Mouse (Mus musculus) ovary, postnatal 36 days (tissue): ENCODE results near the gene Olfr877.
A peak's percentile ranks its signal among the peaks of the same experiment; 100 is the strongest.

ENCODE experiments used
- DNase-seq: peaks from one replicate; pipeline ENCODE4 v3.0.0; 2022; ENCODE audit warnings: low spot score, mixed read lengths

The Olfr877 gene

DNA sequence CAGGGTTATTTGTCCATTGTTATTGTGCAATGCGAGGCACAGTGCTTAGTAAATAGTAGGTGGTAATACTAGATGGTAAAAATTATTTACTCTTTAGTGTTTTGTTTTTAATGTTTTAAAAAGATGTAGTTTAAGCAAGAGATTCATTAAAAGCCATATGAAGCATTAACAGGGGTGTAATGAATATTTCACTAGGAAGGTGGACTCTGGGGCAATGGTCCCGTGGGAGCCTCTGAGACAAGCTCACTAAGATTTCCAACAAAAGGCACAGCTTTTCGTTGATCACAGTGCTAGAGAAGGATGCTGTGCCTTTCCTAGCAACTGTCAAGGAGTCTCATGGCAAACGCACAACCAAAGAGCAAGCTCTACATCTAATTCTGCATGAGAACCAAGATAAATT, at the start of gene Olfr877:
TSS of gene Olfr877 (plus strand) at position 301 of the 400 bp plus-strand sequence.
- DNase-seq: no peak

GRCm38 (mm10) chr9:37807235-37807634, 46.8 kb upstream of the Olfr877 start:
- no peak for DNase-seq

GRCm38 (mm10) chr9:37808456-37808855, 45.6 kb upstream of the Olfr877 start:
- DNase-seq: no peak

GRCm38 (mm10) chr9:37808976-37809375, 45.1 kb upstream of the Olfr877 start:
- DNase-seq: peak; percentile 34

DNA sequence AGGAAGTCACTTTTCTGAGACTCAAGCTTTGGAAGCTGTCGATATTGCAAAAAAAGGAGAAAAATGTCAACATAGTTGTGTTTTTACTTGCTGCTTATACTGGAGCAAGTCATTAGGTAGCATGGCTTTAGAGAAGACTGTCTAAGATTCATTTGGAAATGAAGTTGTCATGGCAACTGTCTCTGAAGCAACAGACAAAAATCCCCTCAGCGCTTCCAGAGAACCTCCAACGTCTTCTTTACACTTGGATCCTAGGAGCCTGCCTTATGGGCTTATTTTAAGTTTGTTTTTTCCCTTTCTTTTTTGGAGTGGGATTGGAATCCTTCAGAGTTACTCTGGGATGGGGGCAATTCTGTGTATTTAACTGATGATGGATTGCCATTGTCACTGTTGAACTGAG, 39.4 kb upstream of the Olfr877 start:
- no peak for DNase-seq

GRCm38 (mm10) chr9:37829881-37830280, 24.2 kb upstream of the Olfr877 start:
- DNase-seq: no peak

GRCm38 (mm10) chr9:37833341-37833740, 20.7 kb upstream of the Olfr877 start:
- no peak for DNase-seq

GRCm38 (mm10) chr9:37849267-37849666, 4.8 kb upstream of the Olfr877 start:
- no peak for DNase-seq

GRCm38 (mm10) chr9:37863325-37863724, 9.3 kb downstream of the Olfr877 start:
- no peak for DNase-seq

DNA sequence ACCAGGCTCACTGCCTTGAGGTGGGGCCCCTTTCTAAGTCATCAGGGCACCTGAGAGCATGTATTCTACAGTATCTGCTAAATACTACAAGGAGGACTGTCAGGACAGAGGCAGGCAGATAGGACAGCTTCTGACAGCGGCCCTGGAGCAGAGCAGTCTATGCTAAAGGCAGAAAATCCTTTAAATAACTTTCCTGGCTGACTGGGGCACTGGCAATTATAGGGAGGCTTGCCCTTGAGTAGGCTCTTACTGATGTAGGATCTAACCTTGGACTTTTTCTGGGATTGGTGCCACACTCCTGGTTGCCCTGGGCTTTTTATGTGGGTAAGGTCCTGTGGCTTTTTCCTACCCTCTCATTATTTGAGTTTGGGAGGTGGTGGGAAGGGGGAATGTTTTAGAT, 16.2 kb downstream of the Olfr877 start:
- DNase-seq: no peak

GRCm38 (mm10) chr9:37871097-37871496, 17.0 kb downstream of the Olfr877 start:
- no peak for DNase-seq

GRCm38 (mm10) chr9:37871536-37871935, 17.5 kb downstream of the Olfr877 start:
- DNase-seq: no peak

- DNase-seq: no peak
Observed at GRCm38 (mm10) chr9:37890960-37891359, 36.9 kb downstream of the Olfr877 start.

DNA sequence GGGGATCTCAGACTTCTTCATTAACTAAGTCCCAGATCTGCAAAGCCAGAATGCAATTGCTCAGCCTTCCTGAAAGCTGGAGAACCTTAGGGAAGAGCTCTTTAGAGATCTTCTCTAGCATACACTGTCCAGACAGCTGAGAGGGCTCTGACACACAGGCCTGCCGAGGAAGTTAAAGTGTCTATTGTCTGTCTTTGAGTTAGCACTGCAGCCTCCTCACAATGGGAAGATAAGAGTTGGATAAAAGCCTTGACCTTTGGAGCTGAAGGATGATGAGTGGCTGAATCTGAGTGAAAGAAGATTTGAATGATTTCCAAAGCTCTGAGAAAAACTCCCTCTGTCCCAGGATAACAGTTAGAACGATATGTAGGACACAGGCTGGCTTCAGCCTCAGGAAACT, 42.6 kb downstream of the Olfr877 start, which contains the start of gene Olfr145:
TSS of gene Olfr145 (plus strand) at position 64 of the 400 bp plus-strand sequence.
- no peak for DNase-seq

DNA sequence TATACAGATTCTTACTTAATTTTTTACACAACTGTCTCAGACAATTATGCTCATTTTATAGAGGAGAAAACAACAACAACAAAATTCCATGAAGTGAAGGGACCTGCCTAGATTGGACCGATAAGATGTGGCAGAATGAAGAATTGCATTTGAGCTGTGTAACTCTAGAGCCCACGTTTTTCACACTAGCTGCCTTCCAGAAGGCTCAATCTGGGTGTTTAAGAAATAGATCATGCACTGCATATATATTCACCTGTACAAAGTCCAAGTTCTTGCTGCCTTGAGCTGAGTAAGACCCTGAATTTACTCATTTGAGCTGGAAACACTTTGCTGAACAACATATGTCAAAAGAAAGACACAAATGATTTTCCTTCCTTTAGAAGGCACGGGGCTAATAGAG, 51.5 kb downstream of the Olfr877 start:
- no peak for DNase-seq
